Mouse (Mus musculus): ENCODE results near the gene Cfap97.
"Not testable (repeated sequence)": the region's sequence is repeated elsewhere in the genome, so short reads cannot be mapped to it uniquely, and the experiment has no call there.

Cfap97 gene

DNA sequence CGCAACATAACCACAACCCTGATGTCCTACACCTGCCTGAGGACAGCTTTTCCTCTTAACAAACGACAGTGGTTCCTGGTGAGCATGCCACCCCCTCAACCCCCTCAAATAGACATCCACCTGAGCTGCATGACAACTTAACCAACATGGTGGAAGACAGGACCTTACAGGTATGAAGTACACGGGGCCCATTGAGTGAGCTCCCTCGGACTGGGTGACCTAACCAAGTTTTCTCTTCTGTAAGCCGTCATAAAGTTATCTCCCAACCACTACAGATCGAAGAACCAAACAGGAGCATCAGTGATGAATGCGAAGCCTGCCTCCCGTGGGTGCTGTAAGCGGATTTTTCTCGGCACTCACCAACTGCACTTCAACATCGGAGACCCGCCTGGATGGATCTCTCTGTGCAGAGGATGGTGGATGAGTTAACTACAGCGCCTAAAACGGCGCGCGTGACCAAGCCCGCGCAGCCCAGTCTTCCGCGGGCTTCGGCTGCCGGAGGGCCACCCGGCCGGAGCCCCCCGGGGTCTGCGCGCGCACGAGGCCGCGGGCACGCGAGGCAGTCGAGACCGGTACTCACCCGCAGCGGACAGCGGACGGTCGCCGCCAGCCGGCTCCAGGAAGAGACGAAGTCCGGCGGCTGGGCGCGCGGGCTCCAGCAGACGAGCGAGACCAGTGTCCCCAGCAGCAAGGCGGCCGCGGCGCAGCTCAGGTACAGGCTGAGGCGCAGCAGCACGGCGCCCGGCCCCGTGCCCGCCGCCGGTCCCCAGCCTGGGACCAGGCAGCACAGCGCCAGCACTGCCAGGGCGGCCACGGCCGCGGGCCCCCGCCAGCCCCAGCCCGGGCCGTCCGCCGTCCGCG is at the start of gene Cfap97:
TSS of gene Cfap97 (plus strand) at position 570 of the 861 bp plus-strand sequence.
- DNase-seq (ENCODE audit: low spot score): peak; percentile 73

DNA sequence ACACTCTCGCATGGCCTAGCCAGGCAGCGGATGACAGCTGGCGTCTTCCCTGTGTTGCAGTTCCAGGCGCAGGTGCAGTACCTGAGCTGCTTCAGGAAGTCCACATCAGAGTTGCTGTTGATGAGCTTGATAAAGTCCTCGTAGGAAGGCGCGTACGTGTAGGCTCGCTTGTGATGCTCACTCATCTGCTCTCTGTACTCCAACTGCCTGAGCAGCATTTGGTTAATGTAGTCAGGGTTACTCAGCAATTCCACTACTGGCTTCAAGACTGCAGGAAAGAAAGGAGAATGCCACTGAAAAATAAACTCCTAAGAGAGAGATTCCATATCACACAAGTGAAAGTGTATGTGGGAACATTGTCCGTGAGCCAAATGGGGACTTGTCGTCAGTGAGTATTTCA is 48.1 kb upstream of the Cfap97 start:
- no peak for DNase-seq (ENCODE audit: low spot score)

- no peak for DNase-seq (ENCODE audit: low spot score)
Measured at GRCm38 (mm10) chr8:46107690-46108089, 43.9 kb upstream of the Cfap97 start.

GRCm38 (mm10) chr8:46113421-46114170 is 38.0 kb upstream of the Cfap97 start:
- DNase-seq (ENCODE audit: low spot score): not testable (repeated sequence)

DNA sequence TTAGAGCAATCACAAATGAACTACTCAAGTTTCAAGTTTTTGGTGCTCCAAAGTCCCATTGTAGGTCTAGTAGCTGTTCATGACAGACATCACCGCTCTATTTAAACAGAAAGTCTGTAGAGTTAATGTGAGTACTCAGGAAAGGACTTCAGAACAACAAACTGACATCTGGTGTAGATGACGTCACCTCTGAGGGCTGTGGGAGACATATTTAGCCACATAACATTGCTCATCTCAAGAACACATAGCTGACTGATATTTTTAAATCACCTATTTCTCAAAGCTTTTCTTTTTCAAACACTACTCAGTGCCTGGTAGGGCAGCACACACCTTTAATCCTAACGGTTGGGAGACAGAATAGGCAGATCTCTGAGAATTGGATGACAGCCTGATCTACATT is 34.4 kb upstream of the Cfap97 start:
- DNase-seq (ENCODE audit: low spot score): no peak

DNA sequence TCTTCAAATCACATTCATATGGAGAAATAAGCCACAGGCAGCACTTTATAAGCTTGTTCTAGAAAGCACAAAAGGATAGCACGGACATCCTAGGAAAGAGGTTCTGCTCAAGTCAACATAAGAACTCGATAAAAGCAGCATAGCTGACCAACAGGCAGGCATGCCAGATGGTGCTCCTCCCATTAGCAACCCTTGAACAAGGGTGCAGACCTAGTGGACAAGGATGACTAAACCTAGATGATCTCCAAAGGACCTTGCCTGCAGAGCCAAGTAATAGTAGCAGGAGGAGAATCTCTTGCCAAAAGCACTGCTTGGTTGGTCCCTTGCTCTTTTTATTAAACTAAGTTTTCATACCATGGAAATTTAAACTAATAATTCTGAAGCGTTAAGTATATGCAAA is 32.4 kb upstream of the Cfap97 start:
- DNase-seq (ENCODE audit: low spot score): no peak

DNA sequence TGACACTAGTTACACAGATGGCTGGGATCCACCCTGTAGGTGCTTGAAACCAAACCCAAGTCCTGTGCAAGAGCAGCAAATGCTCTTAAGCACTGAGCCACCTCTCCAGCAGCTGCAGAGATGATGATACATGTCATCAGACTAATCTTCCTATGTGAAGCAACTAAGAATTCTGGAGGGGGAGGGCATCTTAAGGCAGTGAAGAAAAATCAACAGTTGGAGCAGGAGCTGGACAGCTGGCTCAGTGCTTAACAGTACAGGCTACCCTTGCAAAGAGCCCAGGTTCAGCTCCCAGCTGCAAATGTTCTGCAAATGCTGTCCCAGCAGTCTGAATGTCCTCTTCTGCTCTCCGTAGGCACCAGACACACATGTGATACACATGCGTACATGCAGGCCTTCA is 29.1 kb upstream of the Cfap97 start:
- DNase-seq (ENCODE audit: low spot score): no peak

GRCm38 (mm10) chr8:46130426-46130825 is 21.1 kb upstream of the Cfap97 start:
- no peak for DNase-seq (ENCODE audit: low spot score)

- not testable (repeated sequence) for DNase-seq (ENCODE audit: low spot score)
Measured at GRCm38 (mm10) chr8:46135546-46135945, 16.0 kb upstream of the Cfap97 start.

DNA sequence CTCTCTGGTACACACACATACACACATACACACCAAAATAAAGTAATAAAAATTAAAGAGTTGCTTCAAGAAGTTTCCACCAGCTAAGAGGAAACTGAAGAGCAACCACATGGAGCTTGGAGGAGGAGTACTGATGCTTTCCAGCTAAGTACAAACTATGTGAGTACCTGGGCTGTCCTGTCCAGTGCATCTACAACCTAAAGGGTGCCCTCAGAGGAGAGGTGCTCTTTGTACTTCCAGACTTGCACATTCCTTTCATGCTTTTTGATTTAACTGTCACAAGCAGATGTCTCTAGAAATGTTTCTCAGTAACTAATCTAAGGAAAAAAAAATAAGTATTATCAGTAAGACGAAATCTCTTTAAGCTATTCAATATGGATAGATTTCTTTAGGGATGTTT is 14.2 kb upstream of the Cfap97 start:
- DNase-seq (ENCODE audit: low spot score): no peak

DNA sequence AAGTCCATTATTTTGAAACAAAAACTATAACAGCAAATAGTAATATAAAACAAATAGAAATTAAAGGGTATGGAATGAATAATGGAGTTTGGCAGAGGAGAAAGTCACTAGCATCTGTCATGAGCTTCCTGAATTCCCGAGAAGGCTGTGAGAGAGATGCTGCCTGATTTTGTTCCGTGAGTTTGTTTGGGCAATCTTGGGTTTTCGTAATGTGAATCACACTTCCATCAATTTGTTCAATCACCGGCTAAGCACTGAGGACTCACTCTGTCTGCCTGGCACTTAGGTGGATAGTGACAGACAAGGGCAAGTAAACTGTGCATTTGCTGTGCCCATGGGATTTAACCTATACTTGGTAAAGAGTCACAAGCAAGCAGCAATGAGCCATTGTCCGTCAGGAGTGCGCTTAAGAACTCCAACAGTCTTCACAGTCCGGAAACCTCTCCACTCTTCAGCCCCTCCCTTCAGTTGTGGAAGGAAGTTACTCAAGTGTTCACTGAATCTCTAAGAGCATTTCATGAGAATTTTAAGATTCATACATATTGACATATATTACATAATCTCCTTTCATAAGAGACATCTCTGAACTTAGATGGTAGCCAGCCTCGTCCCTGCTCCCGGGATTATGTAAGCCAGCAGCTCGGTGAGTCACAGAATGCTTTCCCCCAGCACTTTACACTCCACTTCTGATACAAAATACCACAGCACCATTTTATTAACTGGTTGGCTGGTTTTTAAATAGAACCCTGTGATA is 13.6 kb upstream of the Cfap97 start:
- no peak for DNase-seq (ENCODE audit: low spot score)

GRCm38 (mm10) chr8:46140376-46141120 is 11.0 kb upstream of the Cfap97 start:
- no peak for DNase-seq (ENCODE audit: low spot score)

DNA sequence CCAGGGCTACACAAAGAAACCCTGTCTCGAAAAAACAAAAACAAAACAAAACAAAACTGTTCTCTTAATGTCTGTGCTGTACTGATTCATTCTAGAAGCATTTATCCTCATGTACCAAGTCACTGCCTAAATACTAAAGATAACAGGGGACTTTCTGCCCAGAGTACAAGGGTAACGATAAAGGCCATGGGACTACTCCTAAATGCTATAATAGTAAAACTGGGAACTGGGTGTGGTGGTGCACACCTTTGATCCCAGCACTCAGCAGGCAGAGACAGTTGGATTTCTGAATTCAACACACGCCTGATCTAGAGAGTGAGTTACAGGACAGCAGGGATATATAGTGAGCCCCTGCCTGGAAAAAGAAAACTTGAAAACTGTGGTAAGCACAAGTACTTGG is 9.9 kb upstream of the Cfap97 start:
- DNase-seq (ENCODE audit: low spot score): no peak

GRCm38 (mm10) chr8:46142498-46143081 is 9.0 kb upstream of the Cfap97 start:
- DNase-seq (ENCODE audit: low spot score): no peak

GRCm38 (mm10) chr8:46143470-46143869 is 8.1 kb upstream of the Cfap97 start:
- DNase-seq (ENCODE audit: low spot score): no peak

GRCm38 (mm10) chr8:46143924-46144323 is 7.6 kb upstream of the Cfap97 start:
- no peak for DNase-seq (ENCODE audit: low spot score)

DNA sequence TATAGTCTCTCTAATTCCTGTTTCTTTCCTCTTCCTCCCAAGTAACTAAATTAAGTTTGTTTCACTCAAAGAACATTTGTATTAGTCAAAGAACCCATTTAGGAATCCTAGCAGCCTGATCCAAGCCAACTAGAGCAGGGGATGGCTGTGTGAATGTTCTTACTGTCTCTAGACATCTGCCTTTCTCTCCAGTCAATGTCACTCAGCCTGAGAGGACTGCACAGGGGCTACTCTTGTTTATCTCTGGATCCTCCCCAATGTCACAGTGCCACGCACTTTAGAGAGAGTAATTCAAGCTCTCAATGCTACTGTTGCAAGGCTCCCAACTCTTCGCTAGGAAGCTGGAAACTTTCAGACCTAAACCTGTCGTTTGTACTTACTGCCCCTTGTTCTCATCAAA is 5.4 kb upstream of the Cfap97 start:
- DNase-seq (ENCODE audit: low spot score): no peak

- DNase-seq (ENCODE audit: low spot score): no peak
Measured at GRCm38 (mm10) chr8:46149306-46149705, 2.3 kb upstream of the Cfap97 start.

DNA sequence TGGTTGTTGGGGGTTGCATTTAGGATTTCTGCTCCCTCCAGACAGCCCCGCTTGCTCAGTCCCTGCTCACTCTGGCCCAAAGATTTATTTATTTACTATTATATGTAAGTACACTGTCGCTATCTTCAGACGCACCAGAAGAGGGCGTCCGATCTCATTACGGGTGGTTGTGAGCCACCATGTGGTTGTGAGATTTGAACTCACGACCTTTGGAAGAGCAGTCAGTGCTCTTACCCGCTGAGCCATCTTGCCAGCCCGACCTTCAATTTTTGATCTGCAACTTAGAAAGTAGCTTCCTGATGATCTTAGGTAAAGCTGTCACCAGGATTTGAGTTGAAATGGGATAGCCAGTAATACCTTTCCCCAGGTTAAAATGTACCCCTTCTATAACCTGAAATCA is 1.8 kb upstream of the Cfap97 start:
- no peak for DNase-seq (ENCODE audit: low spot score)

DNA sequence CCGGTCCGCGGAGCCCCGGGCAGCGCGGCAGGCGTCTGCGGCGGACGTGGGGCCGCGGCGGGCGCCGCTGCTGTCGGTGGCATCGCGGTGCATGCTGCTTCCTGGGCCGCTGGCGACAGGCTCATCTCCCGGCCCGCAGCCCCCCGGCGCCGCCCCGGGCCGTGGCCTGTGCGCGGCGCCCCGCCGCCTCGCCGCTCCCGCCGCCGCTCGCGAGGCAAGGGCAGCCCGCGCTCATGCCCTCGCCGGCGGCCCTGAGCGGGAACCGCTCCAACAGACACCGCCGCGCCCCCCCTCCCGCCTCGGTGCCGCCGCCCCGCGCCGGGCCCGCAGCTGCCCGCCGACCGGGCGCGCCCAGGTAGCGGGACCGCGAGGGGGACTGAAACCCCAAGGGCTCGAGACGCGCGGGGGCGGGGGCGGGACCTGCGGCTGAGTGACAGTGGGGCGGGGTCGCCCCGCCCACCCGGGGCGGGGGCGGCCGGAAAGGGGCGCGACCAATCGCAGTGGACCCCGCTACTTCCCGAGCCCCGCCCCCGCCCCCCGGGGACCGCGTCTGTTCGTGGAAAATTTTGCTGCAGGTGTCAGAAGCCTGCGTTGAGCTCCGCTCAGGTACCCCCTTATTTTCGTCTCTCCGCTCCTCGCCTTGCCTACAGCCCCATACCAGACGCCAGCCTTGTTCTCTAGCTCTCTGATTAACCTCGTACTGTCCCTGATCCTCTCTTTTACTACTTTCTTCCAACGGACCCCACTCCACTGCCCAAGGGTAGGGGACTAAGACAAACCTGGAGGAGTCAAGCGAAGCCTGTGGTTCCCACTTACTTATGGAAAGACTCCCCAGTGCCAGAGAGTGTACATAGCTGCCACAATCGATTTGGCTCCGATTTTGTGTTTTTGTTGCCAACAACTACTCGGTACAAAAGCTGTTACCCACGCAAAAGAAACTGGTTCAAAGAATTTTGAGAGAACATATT is 777 bp downstream of the Cfap97 start, which contains the start of gene Snx25:
TSS of gene Snx25 (minus strand) at position 96 of the 968 bp plus-strand sequence.
- DNase-seq (ENCODE audit: low spot score): peak; percentile 89

All from testis, postnatal 14 days (tissue).